Mouse (Mus musculus) midbrain, embryonic 11.5 days (tissue): Measurements from ENCODE around the gene Vsig10. TPM values are rescaled to one million over a fixed set of nuclear protein-coding genes. Genes with fewer than 3 reads are reported as not detected.
"Not testable (repeated sequence)": the region's sequence is repeated elsewhere in the genome, so short reads cannot be mapped to it uniquely, and the experiment has no call there.

ENCODE experiments used
- ATAC-seq: fragments of 200-750 bp; cut with Nextera tagmentation; 2 replicates; pipeline ENCODE4 v1.8.0; 2017; ENCODE audit warnings: moderate TSS enrichment, moderate library complexity; ENCODE audit not compliant: low FRiP score
- DNase-seq: peaks from one replicate; pipeline ENCODE4 v3.0.0; 2015; ENCODE audit warnings: low spot score; ENCODE audit errors: missing footprints
- H3K27ac ChIP-seq: fragments of 300-500 bp; sonication (generic); 2 replicates; pipeline ENCODE4 v1.5.1; 2014; ENCODE audit warnings: low read depth, low read length
- H3K27me3 ChIP-seq: fragments of 300-500 bp; sonication (generic); 2 replicates; pipeline ENCODE4 v1.6.1; 2014; ENCODE audit warnings: mild to moderate bottlenecking, low read length, moderate library complexity, mixed read lengths; ENCODE audit not compliant: control insufficient read depth, insufficient read depth
- H3K36me3 ChIP-seq: fragments of 300-500 bp; sonication (generic); 2 replicates; pipeline ENCODE4 v1.6.1; 2014; ENCODE audit warnings: mild to moderate bottlenecking, low read length, moderate library complexity, mixed read lengths; ENCODE audit not compliant: control insufficient read depth, insufficient read depth
- H3K4me1 ChIP-seq: fragments of 300-500 bp; sonication (generic); 2 replicates; pipeline ENCODE4 v1.6.1; 2014; ENCODE audit warnings: low read length; ENCODE audit not compliant: control insufficient read depth, insufficient read depth
- H3K4me2 ChIP-seq: fragments of 300-500 bp; sonication (generic); 2 replicates; pipeline ENCODE4 v1.6.1; 2014; ENCODE audit warnings: mild to moderate bottlenecking, moderate library complexity
- H3K4me3 ChIP-seq: fragments of 300-500 bp; sonication (generic); 2 replicates; pipeline ENCODE4 v1.5.1; 2014; ENCODE audit warnings: low read depth, low read length
- H3K9ac ChIP-seq: fragments of 300-500 bp; sonication (generic); 2 replicates; pipeline ENCODE4 v1.6.1; 2014; ENCODE audit warnings: low read length
- H3K9me3 ChIP-seq: fragments of 300-500 bp; sonication (generic); 2 replicates; pipeline ENCODE4 v1.6.1; 2016; ENCODE audit warnings: low read length; ENCODE audit not compliant: control insufficient read depth
- WGBS: fragments of 180-500 bp; shearing (Covaris S2); extraction: QIAGEN DNeasy Blood & Tissue Kit; methylation state at CpG from one replicate; pipeline ENCODE4 v1.1.7; 2014; 5-methylcytosine and 5-hydroxymethylcytosine counted together
- polyA plus RNA-seq: library from polyadenylated mRNA; unstranded; fragments of >200 nt; fragmentation: Nextera tagmentation; extraction: Ambion mirVana; gene quantifications from 2 replicates; pipeline ENCODE4 v1.2.1, GENCODE M21; 2014

The Vsig10 gene
- polyA plus RNA-seq, 1 experiment from 2014 or later: 2.2 TPM

- not testable (repeated sequence) for H3K36me3 ChIP-seq, H3K9me3 ChIP-seq, ATAC-seq, H3K4me1 ChIP-seq, H3K4me2 ChIP-seq, H3K9ac ChIP-seq, H3K4me3 ChIP-seq, DNase-seq, H3K27me3 ChIP-seq, H3K27ac ChIP-seq
- WGBS: 91% methylated on average over 5 of the region's 5 CpGs
These were observed 25.6 kb downstream of the Vsig10 start for GRCm38 (mm10) chr5:117344496-117344895.

- ATAC-seq: no peak
- WGBS: 81% methylated on average over 5 of the region's 5 CpGs
- no peaks in the 10 kb centered on the region for H3K4me1 ChIP-seq
These were observed 26.6 kb downstream of the Vsig10 start for GRCm38 (mm10) chr5:117345432-117345976.

GRCm38 (mm10) chr5:117346281-117346680 lies 27.4 kb downstream of the Vsig10 start:
- no peak overlapping the region for H3K27ac ChIP-seq
- ATAC-seq: no peak
- no peak for DNase-seq
- H3K4me2 ChIP-seq: no peak overlapping the region
- H3K4me3 ChIP-seq: no peak overlapping the region
- no peaks in the 10 kb centered on the region for H3K4me1 ChIP-seq
- no peaks in the 10 kb centered on the region for H3K36me3 ChIP-seq
- 74% methylated on average over 3 of the region's 3 CpGs for WGBS
- H3K9ac ChIP-seq: no peak overlapping the region
- no peaks in the 10 kb centered on the region for H3K9me3 ChIP-seq
- no peaks in the 10 kb centered on the region for H3K27me3 ChIP-seq

More at GRCm38 (mm10) chr5:117345432-117345976, 26.6 kb downstream of the Vsig10 start:
- Histone ChIP-seq H3K9me3 (no peaks in the 10 kb centered on the region), H3K27ac (no peak overlapping the region), H3K36me3 (no peaks in the 10 kb centered on the region), H3K4me3 (no peak overlapping the region), H3K27me3 (no peaks in the 10 kb centered on the region), H3K9ac (no peak overlapping the region), H3K4me2 (no peak overlapping the region)
- peak; percentile 60 for DNase-seq

DNA sequence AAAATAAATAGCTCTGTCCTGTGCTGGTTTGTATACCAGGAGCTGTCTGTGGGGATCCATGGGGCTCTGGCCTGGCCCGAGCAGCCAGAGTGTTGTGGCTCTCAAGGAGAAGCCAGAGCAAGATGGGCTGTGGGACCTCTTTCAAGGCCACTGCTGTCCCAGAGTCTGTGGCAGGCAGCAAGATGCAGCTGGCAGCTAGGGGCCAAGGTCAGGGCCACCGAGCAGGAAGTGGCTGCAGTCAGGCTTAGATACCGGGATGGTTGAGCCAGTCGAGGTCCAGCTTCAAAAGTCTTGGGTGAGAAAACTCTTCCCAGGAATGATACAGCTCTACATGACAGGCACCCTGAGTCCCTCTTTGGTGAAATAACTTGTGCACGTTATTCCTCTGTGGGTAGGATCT lies 28.1 kb downstream of the Vsig10 start:
- WGBS: 85% methylated on average over 5 of the region's 5 CpGs
- Histone ChIP-seq H3K27ac (no peak overlapping the region), H3K9ac (no peak overlapping the region), H3K9me3 (no peaks in the 10 kb centered on the region), H3K4me3 (no peak overlapping the region), H3K4me2 (no peak overlapping the region), H3K36me3 (no peaks in the 10 kb centered on the region), H3K4me1 (no peaks in the 10 kb centered on the region), H3K27me3 (no peaks in the 10 kb centered on the region)
- DNase-seq (no peak), ATAC-seq (no peak)

GRCm38 (mm10) chr5:117347838-117348237 lies 29.0 kb downstream of the Vsig10 start:
- Histone ChIP-seq H3K4me3 (no peak overlapping the region), H3K4me2 (no peak overlapping the region), H3K9ac (no peak overlapping the region), H3K27me3 (no peaks in the 10 kb centered on the region), H3K4me1 (no peaks in the 10 kb centered on the region), H3K27ac (no peak overlapping the region), H3K9me3 (no peaks in the 10 kb centered on the region), H3K36me3 (no peaks in the 10 kb centered on the region)
- DNase-seq (no peak), ATAC-seq (no peak)
- 90% methylated on average over 2 of the region's 2 CpGs for WGBS

DNA sequence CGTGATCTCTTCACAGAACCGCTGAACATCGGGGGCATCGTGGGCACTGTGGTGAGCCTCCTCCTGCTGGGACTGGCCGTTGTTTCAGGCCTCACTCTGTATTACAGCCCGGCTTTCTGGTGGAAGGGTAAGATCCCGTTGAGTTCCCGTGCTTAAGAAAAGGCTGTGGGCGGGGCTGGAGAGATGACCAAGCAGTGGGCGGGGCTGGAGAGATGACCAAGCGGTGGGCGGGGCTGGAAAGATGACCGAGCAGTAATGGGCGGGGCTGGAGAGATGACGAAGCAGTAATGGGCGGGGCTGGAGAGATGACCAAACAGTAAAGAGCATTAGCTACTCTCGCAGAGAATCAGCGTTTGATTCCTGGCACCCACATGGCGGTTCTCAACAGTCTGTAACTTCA lies 29.4 kb downstream of the Vsig10 start:
- H3K9ac ChIP-seq: no peak overlapping the region
- no peaks in the 10 kb centered on the region for H3K27me3 ChIP-seq
- ATAC-seq: peak; percentile 76
- H3K36me3 ChIP-seq: no peaks in the 10 kb centered on the region
- no peaks in the 10 kb centered on the region for H3K9me3 ChIP-seq
- no peaks in the 10 kb centered on the region for H3K4me1 ChIP-seq
- H3K4me2 ChIP-seq: no peak overlapping the region
- no peak overlapping the region for H3K27ac ChIP-seq
- WGBS: 24% methylated on average over 19 of the region's 19 CpGs
- no peak overlapping the region for H3K4me3 ChIP-seq
- peak; percentile 95 for DNase-seq

DNA sequence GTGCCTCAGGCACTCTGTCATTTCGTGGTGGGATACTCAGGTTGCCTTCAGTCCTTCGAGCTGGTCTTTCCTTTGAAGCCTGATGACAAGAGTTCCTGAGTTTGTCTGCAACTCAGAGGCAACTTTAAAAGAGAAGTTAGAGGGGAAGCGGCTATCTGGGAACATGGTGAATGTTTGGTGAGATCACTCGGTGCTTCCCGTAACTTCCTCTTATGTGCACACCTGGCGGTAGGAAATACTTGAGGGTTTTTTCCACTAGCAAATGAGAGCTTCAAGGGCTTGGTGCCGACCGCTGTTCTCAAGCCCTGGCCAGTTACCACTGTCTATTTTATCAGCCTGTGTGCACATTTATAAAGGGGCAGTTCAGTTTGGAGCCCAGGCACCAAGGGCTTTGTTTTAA lies 35.2 kb downstream of the Vsig10 start:
- no peak overlapping the region for H3K4me3 ChIP-seq
- peaks cover 13% of the 10 kb centered on the region for H3K4me1 ChIP-seq
- H3K4me2 ChIP-seq: no peak overlapping the region
- H3K36me3 ChIP-seq: no peaks in the 10 kb centered on the region
- no peak overlapping the region for H3K9ac ChIP-seq
- 85% methylated on average over 8 of the region's 8 CpGs for WGBS
- ATAC-seq (no peak), DNase-seq (no peak)
- H3K27ac ChIP-seq: no peak overlapping the region
- H3K9me3 ChIP-seq: no peaks in the 10 kb centered on the region
- no peaks in the 10 kb centered on the region for H3K27me3 ChIP-seq

DNA sequence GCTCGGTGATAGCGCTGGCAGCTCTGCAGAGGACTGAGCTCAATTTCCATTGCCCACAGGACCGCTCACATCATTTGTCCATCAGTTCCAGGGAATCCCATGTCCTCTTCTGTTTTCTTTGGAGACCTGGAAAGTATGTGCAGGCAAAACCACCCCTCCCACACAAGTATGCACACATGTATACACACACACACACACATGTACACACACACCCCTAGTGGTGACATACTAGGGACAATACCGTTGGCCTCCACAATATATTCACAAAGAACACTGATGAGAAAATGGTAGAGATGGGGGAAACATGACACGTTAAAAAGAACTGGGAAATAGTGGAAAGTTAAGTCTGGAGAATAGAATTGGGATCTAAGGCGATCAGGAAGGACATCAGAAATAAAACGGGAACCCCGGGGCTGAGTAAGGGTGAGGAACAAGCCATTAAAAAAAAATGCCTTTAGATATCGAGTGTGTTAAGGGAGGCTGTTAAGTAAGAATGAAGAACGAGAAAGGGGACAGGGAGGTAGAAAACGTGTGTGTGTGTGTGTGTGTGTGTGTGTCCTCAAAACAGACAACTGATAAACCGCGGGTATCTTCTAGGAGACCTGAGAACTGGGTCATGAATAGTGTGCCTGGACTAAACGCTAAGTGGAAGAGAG lies 36.9 kb downstream of the Vsig10 start:
- peaks cover 24% of the 10 kb centered on the region for H3K4me1 ChIP-seq
- no peaks in the 10 kb centered on the region for H3K36me3 ChIP-seq
- ATAC-seq (no peak), DNase-seq (peak; percentile 88)
- H3K9ac ChIP-seq: no peak overlapping the region
- no peak overlapping the region for H3K4me3 ChIP-seq
- peak overlapping the region; percentile 87; the same call in 1 of the 2 replicates for H3K4me2 ChIP-seq
- H3K9me3 ChIP-seq: no peaks in the 10 kb centered on the region
- no peak overlapping the region for H3K27ac ChIP-seq
- H3K27me3 ChIP-seq: no peaks in the 10 kb centered on the region
- 57% methylated on average over 14 of the region's 14 CpGs for WGBS

DNA sequence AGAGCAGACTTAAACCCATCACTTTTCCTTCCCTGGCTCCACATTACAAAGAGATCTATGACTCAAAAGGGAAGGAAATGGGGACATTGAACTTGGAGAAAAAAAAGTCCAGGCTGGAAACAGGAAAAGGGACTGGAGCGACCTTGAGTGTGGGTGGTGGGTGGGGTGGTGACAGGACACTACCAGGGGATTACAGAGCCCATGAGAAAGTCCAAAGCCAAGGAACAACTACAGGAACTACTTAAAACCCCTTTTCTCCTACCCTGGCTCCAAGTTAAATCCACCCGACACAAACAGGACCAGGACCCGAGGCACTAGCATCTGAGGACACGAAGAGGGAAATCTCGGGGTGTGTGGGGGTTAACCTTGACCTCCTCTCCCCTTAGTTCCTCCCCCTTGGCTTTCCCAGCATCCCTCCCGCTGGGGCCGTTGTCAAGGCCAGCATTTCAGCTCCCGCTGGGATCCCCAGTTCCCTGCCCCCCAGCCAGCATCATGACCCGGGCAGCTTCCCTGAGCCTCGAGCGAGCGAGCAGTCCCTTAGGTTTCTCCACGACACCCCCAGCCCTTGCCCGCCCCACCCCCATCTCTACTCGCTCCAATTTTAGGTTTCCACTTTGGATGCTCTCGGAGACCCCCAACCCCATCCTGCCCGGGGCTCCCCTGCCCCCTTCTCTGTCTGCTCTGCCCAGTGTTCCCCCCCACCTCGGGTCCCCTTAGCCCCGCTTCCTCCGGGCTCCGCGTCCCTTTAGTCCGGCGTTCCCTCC lies 37.7 kb downstream of the Vsig10 start:
- DNase-seq: peak; percentile 94
- Histone ChIP-seq H3K27me3 (no peaks in the 10 kb centered on the region), H3K36me3 (no peaks in the 10 kb centered on the region), H3K4me3 (peak overlapping the region; percentile 85), H3K9me3 (no peaks in the 10 kb centered on the region), H3K4me1 (peaks cover 27% of the 10 kb centered on the region), H3K27ac (peak overlapping the region; percentile 85; the same call in 1 of the 2 replicates), H3K4me2 (peak overlapping the region; percentile 87), H3K9ac (peak overlapping the region; percentile 91)
- 0% methylated on average over 22 of the region's 24 CpGs for WGBS
- peak; percentile 76 for ATAC-seq
